ENCODE assay signal across 17 mouse cellular contexts in genomic region chr13:103067581-103068166, GRCm38 (mm10).
A peak's percentile ranks its signal among the peaks of the same experiment; 100 is the strongest.
DNase-seq lines count a peak whose midpoint lies in the region; ATAC-seq lines count a peak whose summit lies in the region.
"Had no signal": no experiment of that assay in that cellular context is flagged by ENCODE, and none has a peak within 500 bp of the region (broad histone marks: within the 10 kb centered on the region; RNA-seq: fewer than 3 reads in every experiment).

No protein-coding gene starts in this region.

- no peaks in the 10 kb centered on the region for H3K36me3 ChIP-seq in embryonic facial prominence, embryonic 14.5 days (ENCODE audit: control insufficient read depth, insufficient read depth, low read length)
- H3K36me3 ChIP-seq in embryonic facial prominence, embryonic 10.5 days (replicated peaks) = no peaks in the 10 kb centered on the region
- no peaks in the 10 kb centered on the region for H3K36me3 ChIP-seq in hindbrain, embryonic 13.5 days
- H3K36me3 ChIP-seq in hindbrain, embryonic 11.5 days (ENCODE audit: control insufficient read depth, insufficient read depth, low read length) = no peaks in the 10 kb centered on the region
- H3K36me3 ChIP-seq in heart, embryonic 14.5 days (ENCODE audit: control insufficient read depth, insufficient read depth, low read length) = no peaks in the 10 kb centered on the region
- no peaks in the 10 kb centered on the region for H3K36me3 ChIP-seq in intestine, embryonic 15.5 days

- no peak overlapping the region for H3K9ac ChIP-seq in embryonic facial prominence, embryonic 14.5 days (ENCODE audit: low read depth, low read length)
- no peak overlapping the region for H3K9ac ChIP-seq in hindbrain, embryonic 13.5 days
- no peak overlapping the region for H3K9ac ChIP-seq in hindbrain, embryonic 11.5 days (ENCODE audit: low read depth, low read length)
- H3K9ac ChIP-seq in heart, embryonic 14.5 days (ENCODE audit: low read length) = peak overlapping the region; percentile 25; the same call in 1 of the 2 replicates
- H3K9ac ChIP-seq in intestine, embryonic 15.5 days = no peak overlapping the region
- H3K9ac ChIP-seq: lung, embryonic 14.5 days had no signal

- no peak overlapping the region for H3K27ac ChIP-seq in embryonic facial prominence, embryonic 14.5 days (replicated peaks; ENCODE audit: low read depth, low read length)
- no peak overlapping the region for H3K27ac ChIP-seq in embryonic facial prominence, embryonic 10.5 days (replicated peaks)
- 0 out of 2 replicates have a peak overlapping the region, but pooled peaks have one; percentile 12 for H3K27ac ChIP-seq in hindbrain, embryonic 13.5 days
- H3K27ac ChIP-seq in hindbrain, embryonic 11.5 days (ENCODE audit: low read depth, low read length) = no peak overlapping the region
- H3K27ac ChIP-seq in heart, embryonic 14.5 days (replicated peaks in 1 of 2; ENCODE audit: control insufficient read depth in 1 of 2, insufficient read depth in 1 of 2, low read depth in 2 of 2, low read length in 2 of 2) = peak overlapping the region; percentile 17 to 64
- no peak overlapping the region for H3K27ac ChIP-seq in intestine, embryonic 15.5 days
- H3K27ac ChIP-seq: gastrocnemius, adult 2 months; stomach, postnatal 0 days had no signal

- no peaks in the 10 kb centered on the region for H3K27me3 ChIP-seq in embryonic facial prominence, embryonic 14.5 days (replicated peaks; ENCODE audit: control insufficient read depth, insufficient read depth, low read length)
- 0 out of 2 replicates have a peak, but pooled peaks cover 5% of the 10 kb centered on the region for H3K27me3 ChIP-seq in embryonic facial prominence, embryonic 10.5 days (replicated peaks; ENCODE audit: low read depth, poor library complexity, severe bottlenecking)
- peaks cover 7% of the 10 kb centered on the region; the same call in 1 of the 2 replicates for H3K27me3 ChIP-seq in hindbrain, embryonic 13.5 days
- H3K27me3 ChIP-seq in hindbrain, embryonic 11.5 days (ENCODE audit: control insufficient read depth, insufficient read depth, low read length) = no peaks in the 10 kb centered on the region
- H3K27me3 ChIP-seq in heart, embryonic 14.5 days (ENCODE audit: control insufficient read depth, insufficient read depth, low read length) = no peaks in the 10 kb centered on the region
- no peaks in the 10 kb centered on the region for H3K27me3 ChIP-seq in intestine, embryonic 15.5 days (replicated peaks)

- WGBS in embryonic facial prominence, embryonic 14.5 days = 29% methylated on average over 7 of the region's 7 CpGs
- 36% methylated on average over 7 of the region's 7 CpGs for WGBS in embryonic facial prominence, embryonic 10.5 days
- 42% methylated on average over 7 of the region's 7 CpGs for WGBS in hindbrain, embryonic 13.5 days
- WGBS in hindbrain, embryonic 11.5 days = 40% methylated on average over 7 of the region's 7 CpGs
- WGBS in heart, embryonic 14.5 days = 46% methylated on average over 7 of the region's 7 CpGs
- 55% methylated on average over 7 of the region's 7 CpGs for WGBS in intestine, embryonic 15.5 days

- no peak for ATAC-seq in embryonic facial prominence, embryonic 14.5 days (ENCODE audit: low read depth)
- ATAC-seq in hindbrain, embryonic 13.5 days (ENCODE audit: low FRiP score) = no peak
- no peak for ATAC-seq in hindbrain, embryonic 11.5 days (ENCODE audit: low FRiP score)
- ATAC-seq in heart, embryonic 14.5 days (ENCODE audit: insufficient number of reproducible peaks, insufficient read depth, low FRiP score, low read depth) = peak; percentile 61; the same call in 1 of the 2 replicates
- no peak for ATAC-seq in intestine, embryonic 15.5 days
- ATAC-seq: midbrain, embryonic 16.5 days had no signal

- H3K4me2 ChIP-seq in embryonic facial prominence, embryonic 14.5 days (ENCODE audit: low read depth, low read length) = no peak overlapping the region
- no peak overlapping the region for H3K4me2 ChIP-seq in hindbrain, embryonic 13.5 days
- H3K4me2 ChIP-seq in hindbrain, embryonic 11.5 days (replicated peaks; ENCODE audit: low read depth, low read length) = no peak overlapping the region
- 0 out of 2 replicates have a peak overlapping the region, but pooled peaks have one; percentile 11 for H3K4me2 ChIP-seq in heart, embryonic 14.5 days (ENCODE audit: low read length)
- H3K4me2 ChIP-seq in intestine, embryonic 15.5 days (replicated peaks) = no peak overlapping the region
- H3K4me2 ChIP-seq: liver, embryonic 11.5 days; lung, embryonic 14.5 days had no signal

- H3K9me3 ChIP-seq in embryonic facial prominence, embryonic 14.5 days (ENCODE audit: control insufficient read depth, low read length) = no peaks in the 10 kb centered on the region
- 0 out of 2 replicates have a peak, but pooled peaks cover 3% of the 10 kb centered on the region for H3K9me3 ChIP-seq in embryonic facial prominence, embryonic 10.5 days
- H3K9me3 ChIP-seq in hindbrain, embryonic 13.5 days = no peaks in the 10 kb centered on the region
- H3K9me3 ChIP-seq in hindbrain, embryonic 11.5 days (ENCODE audit: control insufficient read depth, low read length) = no peaks in the 10 kb centered on the region
- H3K9me3 ChIP-seq in heart, embryonic 14.5 days (ENCODE audit: control insufficient read depth, low read length) = no peaks in the 10 kb centered on the region
- no peaks in the 10 kb centered on the region for H3K9me3 ChIP-seq in intestine, embryonic 15.5 days

- no peak overlapping the region for H3K4me3 ChIP-seq in embryonic facial prominence, embryonic 14.5 days (ENCODE audit: low read depth, low read length)
- no peak overlapping the region for H3K4me3 ChIP-seq in embryonic facial prominence, embryonic 10.5 days
- no peak overlapping the region for H3K4me3 ChIP-seq in hindbrain, embryonic 13.5 days
- no peak overlapping the region for H3K4me3 ChIP-seq in hindbrain, embryonic 11.5 days (ENCODE audit: low read depth, low read length)
- no peak overlapping the region for H3K4me3 ChIP-seq in heart, embryonic 14.5 days (ENCODE audit: control insufficient read depth in 1 of 2, insufficient read depth in 1 of 2, low read depth in 1 of 2, low read length in 2 of 2)
- H3K4me3 ChIP-seq in intestine, embryonic 15.5 days (replicated peaks) = no peak overlapping the region
- H3K4me3 ChIP-seq: erythroblast, embryonic 14.5 days; gastrocnemius, adult 2 months had no signal

- peak; percentile 30 for DNase-seq in embryonic facial prominence, embryonic 14.5 days (ENCODE audit: low spot score)
- no peak for DNase-seq in embryonic facial prominence, embryonic 10.5 days (ENCODE audit: low spot score)
- no peak for DNase-seq in hindbrain, embryonic 11.5 days (ENCODE audit: low spot score)
- peak; percentile 23 for DNase-seq in NIH3T3 (ENCODE audit: low read depth)
- no peak for DNase-seq in spleen, adult 18-20 months
- DNase-seq: adrenal gland, postnatal 14 days; cerebellum, adult 9-11 months; gastrocnemius, adult 2 months; lung, embryonic 14.5 days; thymus, postnatal 4 days had no signal

- no peaks in the 10 kb centered on the region for H3K4me1 ChIP-seq in embryonic facial prominence, embryonic 14.5 days (ENCODE audit: control insufficient read depth, insufficient read depth, low read length)
- peaks cover 5% of the 10 kb centered on the region; the same call in 1 of the 2 replicates for H3K4me1 ChIP-seq in embryonic facial prominence, embryonic 10.5 days
- peaks cover 24% of the 10 kb centered on the region for H3K4me1 ChIP-seq in hindbrain, embryonic 13.5 days (replicated peaks)
- no peaks in the 10 kb centered on the region; the same call in 1 of the 2 replicates for H3K4me1 ChIP-seq in hindbrain, embryonic 11.5 days (replicated peaks; ENCODE audit: control insufficient read depth, insufficient read depth, low read length)
- peaks cover 9 to 35% of the 10 kb centered on the region in 2 experiments for H3K4me1 ChIP-seq in heart, embryonic 14.5 days (ENCODE audit: control insufficient read depth in 2 of 2, insufficient read depth in 2 of 2, low read length in 2 of 2)
- no peaks in the 10 kb centered on the region for H3K4me1 ChIP-seq in intestine, embryonic 15.5 days (replicated peaks)

Comparison
In these comparisons a context has a peak if more than half of its experiments do, and no peak if none do; other contexts are left out.
1. DNase-seq: peak in embryonic facial prominence, embryonic 14.5 days (single experiment) and NIH3T3 (single experiment); none in embryonic facial prominence, embryonic 10.5 days (single experiment), hindbrain, embryonic 11.5 days (single experiment) and spleen, adult 18-20 months (0 of 2).
2. H3K27ac ChIP-seq: peak in hindbrain, embryonic 13.5 days (single experiment) and heart, embryonic 14.5 days (2 of 2); none in embryonic facial prominence, embryonic 14.5 days (single experiment), embryonic facial prominence, embryonic 10.5 days (single experiment), hindbrain, embryonic 11.5 days (single experiment) and intestine, embryonic 15.5 days (single experiment).